16 mouse cellular contexts compared by ENCODE assay signal in genomic region chrX:142623359-142623758, GRCm38 (mm10). TPM values are rescaled to one million over a fixed set of nuclear protein-coding genes. Genes with fewer than 3 reads are reported as not detected.
A peak's percentile ranks its signal among the peaks of the same experiment; 100 is the strongest.
DNase-seq lines count a peak whose midpoint lies in the region; ATAC-seq lines count a peak whose summit lies in the region.
"Had no signal": no experiment of that assay in that cellular context is flagged by ENCODE, and none has a peak within 500 bp of the region (broad histone marks: within the 10 kb centered on the region; RNA-seq: fewer than 3 reads in every experiment).

No protein-coding gene starts in this region.

- 16% methylated on average over 2 of the region's 2 CpGs for WGBS in kidney, embryonic 15.5 days
- WGBS in embryonic facial prominence, embryonic 10.5 days, result 28% methylated on average over 2 of the region's 2 CpGs
- 11% methylated on average over 2 of the region's 2 CpGs for WGBS in limb, embryonic 12.5 days

- peak overlapping the region; percentile 68 for H3K27ac ChIP-seq in kidney, embryonic 15.5 days
- no peak overlapping the region for H3K27ac ChIP-seq in embryonic facial prominence, embryonic 10.5 days (replicated peaks)
- H3K27ac ChIP-seq in limb, embryonic 12.5 days, result peak overlapping the region; percentile 56; the same call in 1 of the 2 replicates
- H3K27ac ChIP-seq: heart, embryonic 15.5 days; hindbrain, embryonic 13.5 days; macrophage had no signal

- intact Hi-C loops in left cerebral cortex, postnatal 10 days (cut with DNase I), result no loop called here

- H3K4me3 ChIP-seq in kidney, embryonic 15.5 days (replicated peaks), result no peak overlapping the region
- H3K4me3 ChIP-seq in embryonic facial prominence, embryonic 10.5 days, result no peak overlapping the region
- no peak overlapping the region for H3K4me3 ChIP-seq in limb, embryonic 12.5 days (replicated peaks)
- H3K4me3 ChIP-seq: heart, embryonic 15.5 days; hindbrain, embryonic 13.5 days had no signal

- DNase-seq in kidney, postnatal 36 days, result no peak
- peak; percentile 3 for DNase-seq in R1 (ENCODE audit: low read depth, low spot score)
- DNase-seq in embryonic facial prominence, embryonic 10.5 days (ENCODE audit: low spot score), result peak; percentile 15
- no peak for DNase-seq in layer of hippocampus, adult 9-10 months (ENCODE audit: low spot score)
- DNase-seq in left cerebral cortex, postnatal 10 days (ENCODE audit: extremely low spot score in 1 of 2, low spot score in 2 of 2), result no peak
- DNase-seq in spleen, adult 12 weeks (ENCODE audit: low spot score), result no peak
- DNase-seq: cerebellum, adult 18-20 months; forebrain, postnatal 0 days; gastrocnemius, postnatal 25 days had no signal

- H3K4me1 ChIP-seq in kidney, embryonic 15.5 days, result no peaks in the 10 kb centered on the region
- H3K4me1 ChIP-seq in embryonic facial prominence, embryonic 10.5 days, result no peaks in the 10 kb centered on the region; the same call in 1 of the 2 replicates
- H3K4me1 ChIP-seq in limb, embryonic 12.5 days (replicated peaks), result no peaks in the 10 kb centered on the region
- H3K4me1 ChIP-seq: heart, embryonic 15.5 days; hindbrain, embryonic 13.5 days had no signal

- no peak for ATAC-seq in kidney, embryonic 15.5 days (replicated peaks; ENCODE audit: low FRiP score)
- ATAC-seq in limb, embryonic 12.5 days (ENCODE audit: insufficient number of reproducible peaks, insufficient read depth, low FRiP score, low TSS enrichment, low read depth), result no peak
- ATAC-seq: forebrain, postnatal 0 days; Patski had no signal

- no peaks in the 10 kb centered on the region for H3K9me3 ChIP-seq in kidney, embryonic 15.5 days (replicated peaks)
- no peaks in the 10 kb centered on the region for H3K9me3 ChIP-seq in embryonic facial prominence, embryonic 10.5 days
- no peaks in the 10 kb centered on the region for H3K9me3 ChIP-seq in limb, embryonic 12.5 days
- H3K9me3 ChIP-seq: heart, embryonic 15.5 days; hindbrain, embryonic 13.5 days had no signal

- H3K27me3 ChIP-seq in kidney, embryonic 15.5 days, result peaks cover 20% of the 10 kb centered on the region
- peaks cover 51% of the 10 kb centered on the region for H3K27me3 ChIP-seq in embryonic facial prominence, embryonic 10.5 days (replicated peaks; ENCODE audit: low read depth, poor library complexity, severe bottlenecking)
- H3K27me3 ChIP-seq in limb, embryonic 12.5 days, result peaks cover 20% of the 10 kb centered on the region
- H3K27me3 ChIP-seq: CH12.LX; heart, embryonic 15.5 days had no signal

- no peak overlapping the region for H3K9ac ChIP-seq in kidney, embryonic 15.5 days
- no peak overlapping the region for H3K9ac ChIP-seq in limb, embryonic 12.5 days (replicated peaks)
- H3K9ac ChIP-seq: forebrain, postnatal 0 days; heart, embryonic 15.5 days; hindbrain, embryonic 13.5 days had no signal

- H3K36me3 ChIP-seq in kidney, embryonic 15.5 days, result no peaks in the 10 kb centered on the region
- H3K36me3 ChIP-seq in embryonic facial prominence, embryonic 10.5 days (replicated peaks), result no peaks in the 10 kb centered on the region
- no peaks in the 10 kb centered on the region for H3K36me3 ChIP-seq in limb, embryonic 12.5 days
- H3K36me3 ChIP-seq: heart, embryonic 15.5 days; hindbrain, embryonic 13.5 days had no signal

- H3K4me2 ChIP-seq in kidney, embryonic 15.5 days, result no peak overlapping the region
- H3K4me2 ChIP-seq in limb, embryonic 12.5 days, result no peak overlapping the region
- H3K4me2 ChIP-seq: heart, embryonic 15.5 days; hindbrain, embryonic 13.5 days had no signal

RNA-seq across cellular contexts. Expression of gene Tmem164, which starts 57.8 kb away (rescaled TPM):
- 51.2 and 55.7 TPM in 2 replicates for polyA plus RNA-seq in kidney, embryonic 15.5 days (2015; fragmentation: Nextera tagmentation; extraction: Ambion mirVana)
- polyA plus RNA-seq in embryonic facial prominence, embryonic 10.5 days (2016; fragmentation: Nextera tagmentation; extraction: Ambion mirVana), result 72.9 and 77.6 TPM in 2 replicates
- 70.4 and 70.5 TPM in 2 replicates for polyA plus RNA-seq in limb, embryonic 12.5 days (2016; fragmentation: Nextera tagmentation; extraction: Ambion mirVana)
- total RNA-seq in left cerebral cortex, postnatal 10 days (2021), result 10 to 100 TPM; 38.1 to 41.1 TPM

Comparison
In these comparisons a context has a peak if more than half of its experiments do, and no peak if none do; other contexts are left out.
1. DNase-seq: peak in R1 (single experiment) and embryonic facial prominence, embryonic 10.5 days (single experiment); none in kidney, postnatal 36 days (0 of 2), layer of hippocampus, adult 9-10 months (single experiment), left cerebral cortex, postnatal 10 days (0 of 2) and spleen, adult 12 weeks (single experiment).